Mouse (Mus musculus): Measurements from ENCODE around the gene Pla2g3. TPM values are rescaled to one million over a fixed set of nuclear protein-coding genes. Genes with fewer than 3 reads are reported as not detected.

The Pla2g3 gene
- polyA plus RNA-seq, 1 experiment, result 0.28 TPM

DNA sequence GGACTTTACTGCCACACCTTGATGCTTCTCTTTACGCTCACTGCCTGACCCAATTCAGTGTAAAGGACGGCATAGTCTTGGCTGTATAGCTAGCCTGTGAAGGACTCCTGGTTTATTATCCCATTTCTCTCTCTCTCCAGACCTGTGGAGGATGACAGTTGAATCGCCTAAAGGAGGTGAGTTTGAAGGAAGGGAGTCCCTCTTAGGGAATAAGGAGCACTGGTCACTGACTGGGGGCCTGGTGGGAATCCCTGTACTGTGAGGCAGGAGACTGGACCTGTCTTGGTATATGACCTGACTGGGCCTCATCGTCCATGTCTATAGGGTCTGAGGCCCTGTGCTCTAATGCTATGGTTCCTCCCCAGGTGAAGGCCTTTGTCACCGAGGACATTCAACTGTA, 28.0 kb downstream of the Pla2g3 start:
- Histone ChIP-seq H3K27ac (ENCODE audit: insufficient read depth, low read length) (no peak overlapping the region), H3K4me1 (ENCODE audit: control insufficient read depth, insufficient read depth, low read length) (no peaks in the 10 kb centered on the region), H3K9ac (ENCODE audit: low read depth, poor library complexity, severe bottlenecking) (no peak overlapping the region), H3K9me3 (replicated peaks; ENCODE audit: control insufficient read depth, insufficient read depth, low read length, poor library complexity, severe bottlenecking) (no peaks in the 10 kb centered on the region), H3K36me3 (ENCODE audit: control insufficient read depth, insufficient read depth, low read length, poor library complexity, severe bottlenecking) (no peaks in the 10 kb centered on the region), H3K27me3 (ENCODE audit: control insufficient read depth, insufficient read depth, low read length, poor library complexity, severe bottlenecking) (no peaks in the 10 kb centered on the region), H3K4me3 (ENCODE audit: low read depth, low read length) (no peak overlapping the region)
- no peak for TF ChIP-seq CTCF (IDR thresholded peaks at IDR 0.05; ENCODE audit: low read depth, low read length)

GRCm38 (mm10) chr11:3516859-3517845, 29.1 kb downstream of the Pla2g3 start:
- Histone ChIP-seq H3K9me3 (replicated peaks; ENCODE audit: control insufficient read depth, insufficient read depth, low read length, poor library complexity, severe bottlenecking) (no peaks in the 10 kb centered on the region), H3K36me3 (ENCODE audit: control insufficient read depth, insufficient read depth, low read length, poor library complexity, severe bottlenecking) (peaks cover under 1% of the 10 kb centered on the region; the same call in 1 of the 2 replicates), H3K27ac (ENCODE audit: insufficient read depth, low read length) (no peak overlapping the region), H3K4me1 (ENCODE audit: control insufficient read depth, insufficient read depth, low read length) (no peaks in the 10 kb centered on the region), H3K9ac (ENCODE audit: low read depth, poor library complexity, severe bottlenecking) (no peak overlapping the region; the same call in 1 of the 2 replicates), H3K4me3 (ENCODE audit: low read depth, low read length) (peak overlapping the region; percentile 18), H3K27me3 (ENCODE audit: control insufficient read depth, insufficient read depth, low read length, poor library complexity, severe bottlenecking) (no peaks in the 10 kb centered on the region)
- TF ChIP-seq POLR2A (IDR thresholded peaks at IDR 0.05; ENCODE audit: insufficient read depth, low read length) (no peak), EP300 (IDR thresholded peaks at IDR 0.05; ENCODE audit: insufficient read depth, low read depth, low read length) (no peak), CTCF (IDR thresholded peaks at IDR 0.05; ENCODE audit: low read depth, low read length) (no peak)

- Histone ChIP-seq H3K9ac (ENCODE audit: low read depth, poor library complexity, severe bottlenecking) (no peak overlapping the region), H3K9me3 (replicated peaks; ENCODE audit: control insufficient read depth, insufficient read depth, low read length, poor library complexity, severe bottlenecking) (no peaks in the 10 kb centered on the region), H3K4me3 (ENCODE audit: low read depth, low read length) (no peak overlapping the region)
These were observed 30.0 kb downstream of the Pla2g3 start for GRCm38 (mm10) chr11:3517846-3518732.

GRCm38 (mm10) chr11:3519051-3519726, 31.1 kb downstream of the Pla2g3 start:
- Histone ChIP-seq H3K9ac (ENCODE audit: low read depth, poor library complexity, severe bottlenecking) (no peak overlapping the region), H3K9me3 (replicated peaks; ENCODE audit: control insufficient read depth, insufficient read depth, low read length, poor library complexity, severe bottlenecking) (no peaks in the 10 kb centered on the region), H3K27ac (ENCODE audit: insufficient read depth, low read length) (no peak overlapping the region), H3K4me3 (ENCODE audit: low read depth, low read length) (no peak overlapping the region), H3K4me1 (ENCODE audit: control insufficient read depth, insufficient read depth, low read length) (no peaks in the 10 kb centered on the region), H3K36me3 (ENCODE audit: control insufficient read depth, insufficient read depth, low read length, poor library complexity, severe bottlenecking) (peaks cover 8% of the 10 kb centered on the region; the same call in 1 of the 2 replicates), H3K27me3 (ENCODE audit: control insufficient read depth, insufficient read depth, low read length, poor library complexity, severe bottlenecking) (no peaks in the 10 kb centered on the region)
- TF ChIP-seq CTCF (IDR thresholded peaks at IDR 0.05; ENCODE audit: low read depth, low read length) (no peak), POLR2A (IDR thresholded peaks at IDR 0.05; ENCODE audit: insufficient read depth, low read length) (no peak), EP300 (IDR thresholded peaks at IDR 0.05; ENCODE audit: insufficient read depth, low read depth, low read length) (no peak)

More at GRCm38 (mm10) chr11:3517846-3518732, 30.0 kb downstream of the Pla2g3 start:
- Histone ChIP-seq H3K36me3 (ENCODE audit: control insufficient read depth, insufficient read depth, low read length, poor library complexity, severe bottlenecking) (peaks cover 8% of the 10 kb centered on the region; the same call in 1 of the 2 replicates), H3K27me3 (ENCODE audit: control insufficient read depth, insufficient read depth, low read length, poor library complexity, severe bottlenecking) (no peaks in the 10 kb centered on the region), H3K4me1 (ENCODE audit: control insufficient read depth, insufficient read depth, low read length) (no peaks in the 10 kb centered on the region), H3K27ac (ENCODE audit: insufficient read depth, low read length) (no peak overlapping the region)
- TF ChIP-seq EP300 (IDR thresholded peaks at IDR 0.05; ENCODE audit: insufficient read depth, low read depth, low read length) (no peak), POLR2A (IDR thresholded peaks at IDR 0.05; ENCODE audit: insufficient read depth, low read length) (no peak), CTCF (IDR thresholded peaks at IDR 0.05; ENCODE audit: low read depth, low read length) (no peak)

- peaks cover 8% of the 10 kb centered on the region; the same call in 1 of the 2 replicates for H3K36me3 ChIP-seq (ENCODE audit: control insufficient read depth, insufficient read depth, low read length, poor library complexity, severe bottlenecking)
- H3K27ac ChIP-seq (ENCODE audit: insufficient read depth, low read length), result no peak overlapping the region
- H3K9me3 ChIP-seq (replicated peaks; ENCODE audit: control insufficient read depth, insufficient read depth, low read length, poor library complexity, severe bottlenecking), result no peaks in the 10 kb centered on the region
- no peaks in the 10 kb centered on the region for H3K4me1 ChIP-seq (ENCODE audit: control insufficient read depth, insufficient read depth, low read length)
- no peaks in the 10 kb centered on the region for H3K27me3 ChIP-seq (ENCODE audit: control insufficient read depth, insufficient read depth, low read length, poor library complexity, severe bottlenecking)
- H3K4me3 ChIP-seq (ENCODE audit: low read depth, low read length), result no peak overlapping the region
- H3K9ac ChIP-seq (ENCODE audit: low read depth, poor library complexity, severe bottlenecking), result no peak overlapping the region
- no peak for TF ChIP-seq POLR2A (IDR thresholded peaks at IDR 0.05; ENCODE audit: insufficient read depth, low read length)
- no peak for TF ChIP-seq EP300 (IDR thresholded peaks at IDR 0.05; ENCODE audit: insufficient read depth, low read depth, low read length)
- TF ChIP-seq CTCF (IDR thresholded peaks at IDR 0.05; ENCODE audit: low read depth, low read length), result no peak
These were observed 31.8 kb downstream of the Pla2g3 start for GRCm38 (mm10) chr11:3519756-3520398.
